Mouse (Mus musculus) kidney, postnatal 0 days (tissue): ENCODE results near the gene Pla2g4b. TPM values are rescaled to one million over a fixed set of nuclear protein-coding genes. Genes with fewer than 3 reads are reported as not detected.

Experiments
- ATAC-seq: fragments of 200-750 bp; cut with Nextera tagmentation; replicated peaks from 2 replicates; pipeline ENCODE4 v1.8.0; 2017; ENCODE audit warnings: low read depth, moderate number of reproducible peaks, moderate TSS enrichment, moderate library complexity; ENCODE audit not compliant: low FRiP score
- DNase-seq: peaks from one replicate; pipeline ENCODE4 v3.0.0-alpha.2; 2016; ENCODE audit warnings: low spot score
- H3K27ac ChIP-seq: fragments of 300-500 bp; sonication (generic); 2 replicates; pipeline ENCODE4 v1.5.1; 2014; ENCODE audit warnings: mild to moderate bottlenecking
- H3K27me3 ChIP-seq: fragments of 300-500 bp; sonication (generic); 2 replicates; pipeline ENCODE4 v1.6.1; 2014; ENCODE audit warnings: low read length, mixed read lengths; ENCODE audit not compliant: insufficient read depth
- H3K36me3 ChIP-seq: fragments of 300-500 bp; sonication (generic); 2 replicates; pipeline ENCODE4 v1.6.1; 2014; ENCODE audit warnings: low read length, mixed read lengths; ENCODE audit not compliant: insufficient read depth
- H3K4me1 ChIP-seq: fragments of 300-500 bp; sonication (generic); replicated peaks from 2 replicates; pipeline ENCODE4 v1.6.1; 2014; ENCODE audit warnings: antibody characterized with exemption, low read length, mixed read lengths; ENCODE audit not compliant: insufficient read depth
- H3K4me2 ChIP-seq: fragments of 300-500 bp; sonication (generic); 2 replicates; pipeline ENCODE4 v1.6.1; 2014; ENCODE audit warnings: mild to moderate bottlenecking, low read length, moderate library complexity, mixed read lengths
- H3K4me3 ChIP-seq: fragments of 300-500 bp; sonication (generic); replicated peaks from 2 replicates; pipeline ENCODE4 v1.5.1; 2014; ENCODE audit warnings: low read depth, low read length
- H3K9ac ChIP-seq: fragments of 300-500 bp; sonication (generic); 2 replicates; pipeline ENCODE4 v1.6.1; 2014; ENCODE audit warnings: low read depth, low read length
- H3K9me3 ChIP-seq: fragments of 300-500 bp; sonication (generic); replicated peaks from 2 replicates; pipeline ENCODE4 v1.6.1; 2016; ENCODE audit warnings: low read length, inconsistent platforms, mixed read lengths
- CTCF ChIP-seq: IDR thresholded peaks from 2 replicates; pipeline ENCODE4 v1.5.1; 2016; ENCODE audit warnings: antibody characterized with exemption, low read depth, mild to moderate bottlenecking, moderate library complexity
- WGBS: fragments of 180-500 bp; shearing (Covaris S2); extraction: QIAGEN DNeasy Blood & Tissue Kit; methylation state at CpG from one replicate; pipeline ENCODE4 v1.1.7; 2014; 5-methylcytosine and 5-hydroxymethylcytosine counted together
- microRNA-seq: library from miRNA; unstranded; fragments of <30 nt; microRNA quantifications from one replicate; pipeline ENCODE4, GENCODE M21; 2016
- polyA plus RNA-seq: library from polyadenylated mRNA; unstranded; fragments of >200 nt; fragmentation: Nextera tagmentation; extraction: Ambion mirVana; gene quantifications from 2 replicates; pipeline ENCODE4 v1.2.1, GENCODE M21; 2015

Gene Pla2g4b
- polyA plus RNA-seq, 1 experiment from 2014 or later, result 0.29 TPM

DNA sequence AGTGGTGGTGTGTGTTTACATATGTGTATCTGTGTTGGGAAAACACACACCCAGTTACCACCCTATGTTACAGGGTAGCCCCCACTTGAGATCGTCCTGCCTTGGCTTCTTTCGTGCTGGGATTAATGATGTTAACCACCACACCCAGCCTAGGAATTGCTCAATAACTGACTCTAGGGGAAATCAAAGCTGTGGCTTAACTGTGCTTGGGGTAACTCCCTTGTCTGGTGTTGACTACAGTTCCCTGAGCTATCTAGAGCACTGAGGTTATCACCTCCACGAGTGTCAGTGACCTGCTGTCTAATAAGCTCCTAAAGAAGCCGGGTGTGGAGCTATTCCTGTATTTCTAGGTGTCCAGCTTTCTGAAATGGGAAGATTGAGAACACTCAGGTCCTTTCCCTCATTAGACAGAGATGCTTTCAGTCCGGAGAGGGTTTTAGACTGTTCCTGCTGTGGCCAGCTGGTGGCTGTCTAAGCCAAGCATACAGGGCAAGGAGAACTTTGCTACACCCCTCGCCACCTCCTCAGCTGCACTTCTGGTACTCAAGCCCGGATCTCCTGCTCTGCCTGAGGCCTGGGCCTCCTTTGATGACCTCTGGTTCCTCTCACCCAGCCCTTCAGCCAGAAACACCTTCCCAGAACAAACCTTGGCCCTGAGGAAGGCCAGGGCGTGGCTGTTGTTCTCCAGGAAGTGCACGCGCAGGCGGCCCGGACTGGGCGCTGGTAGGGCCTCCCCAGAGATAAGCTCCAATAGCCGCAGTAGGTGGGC, 51.6 kb downstream of the Pla2g4b start:
- no peaks in the 10 kb centered on the region for H3K27me3 ChIP-seq
- no peak overlapping the region for H3K9ac ChIP-seq
- DNase-seq (peak; percentile 78), ATAC-seq (peak; percentile 69; the same call in 1 of the 2 replicates)
- H3K4me3 ChIP-seq, result no peak overlapping the region
- H3K4me2 ChIP-seq, result no peak overlapping the region
- H3K4me1 ChIP-seq, result no peaks in the 10 kb centered on the region
- TF ChIP-seq CTCF, result peak; percentile 76
- H3K36me3 ChIP-seq, result 0 out of 2 replicates have a peak, but pooled peaks cover under 1% of the 10 kb centered on the region
- WGBS, result 69% methylated on average over 14 of the region's 14 CpGs
- no peaks in the 10 kb centered on the region for H3K9me3 ChIP-seq
- no peak overlapping the region for H3K27ac ChIP-seq

DNA sequence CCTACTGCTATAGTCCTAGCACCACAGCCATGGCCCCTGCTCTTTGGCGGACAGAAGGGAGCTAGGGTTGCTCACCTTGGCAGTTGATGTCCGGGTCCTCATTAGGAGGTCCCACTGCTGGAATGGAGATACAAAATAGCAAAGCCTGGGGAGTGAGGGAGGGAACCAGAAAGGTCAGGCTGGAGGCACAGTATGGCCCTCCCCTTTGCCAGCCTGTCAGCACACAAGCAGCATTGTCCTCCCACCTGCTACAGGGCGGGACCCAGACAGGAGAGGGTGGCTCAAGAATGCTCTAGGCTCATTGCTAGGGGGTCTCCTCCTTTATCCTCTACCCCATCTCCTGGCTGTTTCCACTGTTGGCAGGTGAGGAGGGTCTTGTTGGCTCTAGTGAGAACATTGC, 52.8 kb downstream of the Pla2g4b start:
- Histone ChIP-seq H3K27me3 (no peaks in the 10 kb centered on the region), H3K9ac (no peak overlapping the region), H3K36me3 (0 out of 2 replicates have a peak, but pooled peaks cover 3% of the 10 kb centered on the region), H3K4me2 (no peak overlapping the region), H3K9me3 (no peaks in the 10 kb centered on the region), H3K4me1 (no peaks in the 10 kb centered on the region), H3K4me3 (no peak overlapping the region), H3K27ac (no peak overlapping the region)
- DNase-seq, result no peak
- 86% methylated on average over 3 of the region's 3 CpGs for WGBS
- TF ChIP-seq CTCF, result no peak
- ATAC-seq, result no peak

GRCm38 (mm10) chr2:120087391-120087790, 54.2 kb downstream of the Pla2g4b start:
- DNase-seq (no peak), ATAC-seq (no peak)
- Histone ChIP-seq H3K9ac (no peak overlapping the region), H3K4me2 (no peak overlapping the region), H3K36me3 (0 out of 2 replicates have a peak, but pooled peaks cover 3% of the 10 kb centered on the region), H3K27ac (no peak overlapping the region), H3K9me3 (no peaks in the 10 kb centered on the region), H3K4me3 (no peak overlapping the region), H3K4me1 (no peaks in the 10 kb centered on the region), H3K27me3 (no peaks in the 10 kb centered on the region)
- TF ChIP-seq CTCF, result no peak
- 84% methylated on average over 3 of the region's 3 CpGs for WGBS

DNA sequence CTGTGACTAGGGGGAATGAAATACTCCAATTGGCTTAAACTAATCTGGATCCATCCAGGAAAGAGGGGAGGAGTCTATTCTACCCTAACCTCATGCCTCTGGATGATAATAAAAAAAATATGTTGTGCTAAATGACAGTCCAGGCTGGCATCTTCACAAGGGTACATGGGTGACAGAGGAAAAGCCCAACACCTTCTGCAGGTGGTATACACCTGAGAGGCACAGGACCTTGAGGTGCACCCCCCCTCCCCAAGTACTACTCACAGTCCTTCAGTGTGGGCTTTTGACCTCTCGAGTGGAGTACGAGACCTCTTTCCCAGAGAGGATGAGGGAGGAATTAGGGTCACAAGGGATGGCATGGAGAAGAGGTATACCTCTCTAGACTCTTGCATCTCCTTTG, 54.7 kb downstream of the Pla2g4b start:
- no peak overlapping the region for H3K4me3 ChIP-seq
- no peak overlapping the region for H3K9ac ChIP-seq
- ATAC-seq, result no peak
- no peaks in the 10 kb centered on the region for H3K4me1 ChIP-seq
- WGBS, result 82% methylated on average over 2 of the region's 2 CpGs
- no peak overlapping the region for H3K4me2 ChIP-seq
- TF ChIP-seq CTCF, result no peak
- no peak overlapping the region for H3K27ac ChIP-seq
- DNase-seq, result no peak
- no peaks in the 10 kb centered on the region for H3K27me3 ChIP-seq
- no peaks in the 10 kb centered on the region for H3K9me3 ChIP-seq
- H3K36me3 ChIP-seq, result 0 out of 2 replicates have a peak, but pooled peaks cover 3% of the 10 kb centered on the region

DNA sequence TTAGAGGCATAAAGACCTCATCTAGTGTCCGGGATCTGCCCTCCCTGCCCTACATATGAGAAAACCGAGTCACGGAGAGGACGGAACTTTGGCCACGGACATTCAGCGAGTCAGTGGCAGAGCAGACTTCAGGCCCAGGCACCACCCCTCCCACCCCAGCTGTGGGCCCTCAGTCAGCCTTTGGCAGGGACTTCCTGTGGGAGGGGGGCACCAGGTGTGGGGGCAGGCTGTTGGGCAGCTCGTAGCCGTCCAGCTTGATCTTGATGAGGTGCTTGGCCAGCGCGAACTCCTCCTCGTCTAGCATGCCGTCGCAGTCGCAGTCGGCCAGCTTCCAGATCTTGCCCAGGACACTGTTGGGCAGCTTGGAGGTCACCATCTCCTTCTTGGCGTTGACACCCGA, 57.8 kb downstream of the Pla2g4b start:
- TF ChIP-seq CTCF, result no peak
- Histone ChIP-seq H3K4me2 (no peak overlapping the region), H3K9ac (no peak overlapping the region), H3K36me3 (0 out of 2 replicates have a peak, but pooled peaks cover 3% of the 10 kb centered on the region), H3K27me3 (no peaks in the 10 kb centered on the region), H3K9me3 (no peaks in the 10 kb centered on the region), H3K27ac (no peak overlapping the region), H3K4me1 (no peaks in the 10 kb centered on the region), H3K4me3 (no peak overlapping the region)
- 76% methylated on average over 17 of the region's 17 CpGs for WGBS
- no peak for DNase-seq
- no peak for ATAC-seq

Small RNA genes lying within 50 kb of the gene (microRNA-seq; reads per million reads assigned to microRNA genes)
- gene Mir7665, result not detected

Other genes starting within 250 kb of the Pla2g4b start
- gene Rpap1, start 245.9 kb upstream of the Pla2g4b start, polyA plus RNA-seq, result 15.7 and 19.0 TPM in 2 replicates
- 7.7 and 9.7 TPM in 2 replicates for gene Tyro3, start 235.7 kb upstream of the Pla2g4b start, polyA plus RNA-seq
- gene Mga, start 136.2 kb upstream of the Pla2g4b start, polyA plus RNA-seq, result 17.5 TPM in 2 replicates
- gene Mapkbp1, start 60.7 kb upstream of the Pla2g4b start, polyA plus RNA-seq, result 1.9 and 2.0 TPM in 2 replicates
- gene Jmjd7, start 5.9 kb upstream of the Pla2g4b start, polyA plus RNA-seq, result 24.7 and 25.7 TPM in 2 replicates
- 0.89 and 1.2 TPM in 2 replicates for gene Gm28042, start 5.9 kb upstream of the Pla2g4b start, polyA plus RNA-seq
- 67.6 and 79.3 TPM in 2 replicates for gene Ehd4, start 121.2 kb downstream of the Pla2g4b start, polyA plus RNA-seq
- gene Pla2g4e, start 211.9 kb downstream of the Pla2g4b start, polyA plus RNA-seq, result not detected in 2 replicates